Mouse (Mus musculus): ENCODE results near the gene Ptgs1.

DNA sequence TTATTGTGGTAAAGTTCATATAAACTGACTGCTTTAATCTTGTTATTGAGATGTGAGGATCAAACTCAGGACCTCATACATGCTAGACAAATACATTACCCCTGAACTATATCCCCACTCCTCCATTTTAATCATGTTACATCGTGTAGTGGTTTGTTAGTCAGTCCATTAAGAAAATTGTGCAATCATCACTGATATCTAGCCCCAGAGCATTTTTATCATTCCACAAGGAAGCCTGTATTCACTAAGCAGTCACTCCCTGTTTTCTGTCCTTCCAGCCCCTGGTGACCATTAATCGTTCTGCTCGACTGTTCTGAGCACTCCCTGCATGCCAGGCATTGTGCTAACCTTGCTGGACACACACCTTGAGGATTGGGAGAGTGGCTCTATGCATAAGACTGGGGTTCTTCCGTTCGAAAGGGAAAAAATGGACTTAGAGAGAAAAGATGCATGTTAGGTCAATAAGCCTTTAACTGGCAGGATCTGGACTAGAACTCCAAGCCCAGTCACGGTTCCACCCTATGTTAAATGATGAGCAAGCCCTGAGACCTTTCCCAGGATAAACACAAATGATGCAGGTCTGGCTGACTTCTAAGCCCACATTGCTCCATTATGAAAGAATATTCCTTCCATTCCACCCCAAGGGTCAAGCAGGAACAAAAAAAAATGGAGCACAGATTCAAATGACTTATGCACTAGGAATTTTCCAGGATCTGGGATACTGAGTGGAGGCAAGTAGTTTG is 29.7 kb downstream of the Ptgs1 start:
- no peak for TF ChIP-seq TAL1 (IDR thresholded peaks at IDR 0.05; ENCODE audit: low read length)
- TF ChIP-seq GATA1 (IDR thresholded peaks at IDR 0.05; ENCODE audit: low read length): no peak
